Mouse (Mus musculus) frontal cortex, postnatal 14 days (tissue): ENCODE data around the gene Selenos.

Source experiments
- DNase-seq, 2 experiments: peaks; one replicate each; pipeline ENCODE4 v3.0.0; 2022; ENCODE audit warnings: low spot score in 2 of 2

Selenos gene

GRCm38 (mm10) chr7:66084546-66084945 is 5.1 kb downstream of the Selenos start:
- DNase-seq = no peak

DNA sequence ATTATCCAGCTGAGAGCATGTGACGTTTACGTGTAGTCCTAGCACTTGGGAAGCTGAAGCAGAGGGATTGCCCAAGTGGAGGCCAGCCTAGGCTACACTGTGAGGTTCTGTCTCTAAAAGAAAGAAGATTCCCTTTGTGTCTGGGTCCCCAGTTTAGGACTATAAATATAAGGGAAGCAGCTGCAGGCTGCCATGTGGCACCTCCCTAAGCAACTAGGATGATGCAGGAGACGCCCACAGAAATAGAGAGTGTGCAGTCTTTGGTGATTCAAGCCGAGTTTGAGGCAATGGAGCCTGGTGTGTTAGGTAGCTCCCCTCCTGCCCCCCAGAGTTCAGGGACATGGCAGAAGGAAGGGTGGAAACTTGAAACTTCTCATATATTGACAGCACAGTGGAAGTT is 8.2 kb downstream of the Selenos start:
- DNase-seq = no peak

DNA sequence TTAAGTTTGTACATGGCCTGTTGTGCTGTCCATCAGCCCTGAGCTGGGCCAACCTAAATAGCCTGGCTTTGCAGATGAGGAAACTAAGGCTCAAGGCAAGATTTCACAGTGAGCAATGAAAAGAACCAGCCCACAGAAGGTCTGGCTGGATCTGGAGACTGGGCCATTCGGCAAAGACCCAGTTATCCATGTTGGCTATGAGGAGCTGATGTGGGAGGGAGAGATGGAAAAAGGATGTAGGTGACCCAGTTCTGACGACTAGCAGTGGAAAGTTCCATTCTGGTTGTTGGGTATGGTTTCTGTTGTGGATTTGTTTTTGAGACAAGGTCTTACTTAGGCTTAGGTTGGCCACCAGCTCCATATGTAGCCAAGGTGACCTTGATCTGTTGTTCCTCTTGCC is 8.6 kb downstream of the Selenos start:
- no peak for DNase-seq

DNA sequence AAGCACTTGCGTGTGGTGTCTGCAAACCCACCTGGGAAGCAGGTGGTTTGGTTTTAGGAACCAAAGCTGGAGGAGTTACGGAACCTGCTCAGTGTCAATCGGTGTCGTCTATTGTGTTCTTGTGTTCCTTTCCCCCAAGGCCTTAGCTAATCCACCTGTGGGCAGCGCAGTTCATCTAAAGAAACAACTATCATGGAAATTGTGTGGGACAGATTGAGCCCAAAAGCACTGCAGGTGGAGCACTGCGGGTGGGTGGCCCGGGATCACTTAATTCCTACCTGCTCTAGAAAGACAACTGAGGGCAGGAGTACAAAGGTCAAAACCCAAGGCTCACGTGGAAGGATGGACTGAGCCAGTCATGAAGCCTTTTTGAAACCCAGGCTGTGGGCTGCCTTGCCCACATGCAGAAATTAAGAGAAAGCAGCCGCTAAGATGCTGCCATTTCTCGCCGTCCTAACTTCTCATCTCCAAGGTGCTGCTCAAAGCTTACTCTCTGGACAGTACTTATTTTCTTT is 11.3 kb downstream of the Selenos start:
- DNase-seq = no peak

GRCm38 (mm10) chr7:66091553-66091952 is 12.1 kb downstream of the Selenos start:
- no peak for DNase-seq

GRCm38 (mm10) chr7:66092656-66093055 is 13.2 kb downstream of the Selenos start:
- DNase-seq = no peak

GRCm38 (mm10) chr7:66094141-66094540 is 14.7 kb downstream of the Selenos start:
- no peak for DNase-seq

- DNase-seq = no peak
These were observed 19.4 kb downstream of the Selenos start for GRCm38 (mm10) chr7:66098803-66099202.

- DNase-seq = no peak
These were observed 22.4 kb downstream of the Selenos start for GRCm38 (mm10) chr7:66101866-66102265.

- DNase-seq = no peak
These were observed 25.1 kb downstream of the Selenos start for GRCm38 (mm10) chr7:66104531-66104930.

GRCm38 (mm10) chr7:66105771-66106170 is 26.3 kb downstream of the Selenos start:
- DNase-seq = no peak

- no peak for DNase-seq
These were observed 27.2 kb downstream of the Selenos start for GRCm38 (mm10) chr7:66106581-66107056.

GRCm38 (mm10) chr7:66107206-66107605 is 27.8 kb downstream of the Selenos start:
- no peak for DNase-seq

DNA sequence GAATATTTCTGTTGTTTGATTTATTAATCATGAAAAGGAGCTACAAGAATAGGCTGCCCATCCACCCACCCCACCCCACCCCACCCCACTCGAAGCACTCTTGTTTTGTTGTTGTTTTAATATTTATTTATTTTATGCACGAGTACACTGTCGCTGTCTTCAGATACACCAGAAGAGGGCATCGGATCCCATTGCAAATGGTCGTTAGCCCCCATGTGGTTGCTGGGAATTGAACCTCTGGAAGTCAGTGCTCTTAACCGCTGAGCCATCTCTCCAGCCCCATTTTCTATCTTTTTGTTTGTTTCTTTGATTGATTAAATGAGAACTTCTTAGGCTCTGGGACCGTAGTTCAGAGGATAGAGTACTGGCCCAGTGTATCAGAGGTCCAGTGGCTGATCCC is 28.5 kb downstream of the Selenos start:
- no peak for DNase-seq

- DNase-seq = peak; percentile 81 to 88
These were observed 29.8 kb downstream of the Selenos start, which contains the start of gene Chsy1 for GRCm38 (mm10) chr7:66108961-66109854. Gene Chsy1 (plus strand): TSS chr7:66109515.

DNA sequence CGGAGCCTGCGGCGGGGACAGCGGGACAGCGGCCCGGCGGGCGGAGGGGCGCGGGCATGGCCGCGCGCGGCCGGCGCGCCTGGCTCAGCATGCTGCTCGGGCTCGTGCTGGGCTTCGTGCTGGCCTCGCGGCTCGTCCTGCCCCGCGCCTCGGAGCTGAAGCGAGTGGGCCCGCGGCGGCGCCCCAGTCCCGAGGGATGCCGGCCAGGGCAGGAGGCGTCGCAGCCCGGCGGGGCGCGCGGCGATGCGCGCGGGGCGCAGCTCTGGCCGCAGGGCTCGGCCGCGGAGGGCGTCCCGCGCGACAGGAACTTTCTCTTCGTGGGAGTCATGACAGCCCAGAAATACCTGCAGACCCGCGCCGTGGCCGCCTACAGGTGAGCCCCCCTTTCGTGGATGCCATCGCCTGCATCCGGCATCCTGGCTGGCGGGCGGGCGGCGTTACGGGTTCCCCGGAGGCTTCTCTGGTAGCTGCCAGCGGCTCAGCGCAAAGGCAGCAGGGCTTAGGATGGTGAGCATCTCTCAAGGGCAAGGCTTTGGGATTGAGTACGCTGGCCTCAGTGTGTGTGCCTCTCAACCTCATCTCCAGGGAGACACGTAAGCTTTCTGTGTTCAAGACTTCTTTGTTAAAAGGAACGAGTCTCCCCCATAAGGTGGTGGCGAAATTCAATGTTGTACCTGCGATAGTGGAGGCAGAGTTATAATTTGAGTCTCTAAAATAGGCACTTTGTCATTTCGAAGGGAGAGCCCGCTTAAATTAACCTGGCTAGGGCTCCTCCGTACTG is 30.6 kb downstream of the Selenos start:
- no peak for DNase-seq

DNA sequence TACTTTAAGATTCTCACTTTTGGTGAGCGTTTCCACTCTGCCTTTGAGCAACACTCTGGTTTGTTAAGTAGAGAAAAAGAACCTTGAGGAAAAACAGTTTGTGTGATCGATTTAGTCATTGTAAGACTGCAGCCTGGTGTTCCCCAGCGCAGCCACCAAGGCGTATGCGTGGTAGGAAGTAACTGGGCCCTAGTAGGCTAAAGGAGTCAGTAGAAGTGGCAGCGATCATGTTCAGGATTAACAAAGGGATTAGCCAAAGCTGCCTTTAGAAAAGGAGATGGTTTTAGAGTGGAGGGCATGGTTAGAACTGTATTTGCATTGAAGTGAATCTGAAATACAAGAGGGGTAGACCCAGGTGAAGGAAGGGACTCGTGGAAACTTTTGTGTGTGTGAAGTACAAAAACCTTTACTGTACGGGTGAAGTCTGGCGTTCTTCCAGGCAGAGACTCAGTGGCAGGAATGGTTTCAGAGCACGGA is 31.2 kb downstream of the Selenos start:
- DNase-seq = no peak

DNA sequence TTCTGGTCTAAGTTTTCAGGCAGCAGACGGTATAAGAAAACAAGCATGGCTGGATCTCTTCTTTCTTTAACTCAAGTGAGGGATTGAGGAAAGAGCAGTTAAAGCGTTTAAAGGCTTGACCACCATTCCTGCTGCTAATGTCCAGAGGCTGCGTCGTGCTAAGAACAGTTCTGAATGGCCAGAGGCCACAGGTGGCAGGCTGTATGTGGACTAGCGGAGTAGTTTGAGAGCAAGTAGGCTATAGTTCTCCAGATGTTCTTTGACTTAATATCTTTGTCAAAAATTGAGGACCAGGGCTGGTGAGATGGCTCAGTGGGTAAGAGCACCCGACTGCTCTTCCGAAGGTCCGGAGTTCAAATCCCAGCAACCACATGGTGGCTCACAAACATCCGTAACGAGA is 31.8 kb downstream of the Selenos start:
- no peak for DNase-seq

DNA sequence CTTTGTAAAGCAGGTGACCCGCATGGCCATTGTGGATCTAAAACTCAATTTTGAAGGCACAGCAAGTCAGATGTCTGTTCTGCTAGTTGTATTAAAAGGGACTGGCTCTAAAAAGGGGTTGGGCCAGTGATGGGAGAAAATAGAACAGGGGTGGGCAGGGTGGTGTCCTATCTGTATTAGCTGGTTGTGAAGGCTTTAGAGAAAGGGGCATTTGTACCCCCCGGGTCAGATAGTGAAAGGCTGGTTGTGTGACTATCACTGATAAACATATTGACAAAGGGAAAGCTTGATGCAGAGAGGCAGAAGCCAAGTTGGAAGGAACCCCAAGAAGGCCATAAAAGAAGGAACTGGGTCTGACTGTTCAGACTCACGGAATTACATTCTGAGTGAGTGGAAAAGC is 34.1 kb downstream of the Selenos start:
- DNase-seq = no peak

DNA sequence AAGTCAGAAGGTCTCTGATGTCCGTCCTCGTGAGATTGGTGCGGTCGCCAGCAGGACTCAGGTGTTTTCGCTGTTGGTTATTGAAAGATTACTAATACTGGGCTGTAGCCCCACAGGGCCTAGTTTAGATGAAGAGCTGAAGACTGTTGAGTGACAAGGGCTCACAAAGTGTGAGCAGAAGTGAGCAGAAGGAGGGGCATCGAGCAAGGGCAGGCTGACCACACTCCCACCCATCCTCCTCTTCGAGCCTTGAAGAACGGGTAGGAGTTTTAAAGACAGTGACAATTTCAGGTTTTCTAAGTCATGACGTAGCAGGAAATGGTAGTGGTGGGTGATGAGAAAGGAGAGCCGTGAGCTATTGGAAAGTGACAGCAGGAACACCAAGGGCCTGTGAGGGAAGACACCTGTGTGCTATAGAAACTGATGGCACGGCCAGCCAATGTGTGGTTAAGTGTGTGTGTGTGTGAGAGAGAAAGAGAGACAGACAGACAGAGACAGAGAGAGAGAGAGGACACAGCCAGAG is 36.4 kb downstream of the Selenos start:
- no peak for DNase-seq

- DNase-seq = no peak
These were observed 37.5 kb downstream of the Selenos start for GRCm38 (mm10) chr7:66116906-66117482.

DNA sequence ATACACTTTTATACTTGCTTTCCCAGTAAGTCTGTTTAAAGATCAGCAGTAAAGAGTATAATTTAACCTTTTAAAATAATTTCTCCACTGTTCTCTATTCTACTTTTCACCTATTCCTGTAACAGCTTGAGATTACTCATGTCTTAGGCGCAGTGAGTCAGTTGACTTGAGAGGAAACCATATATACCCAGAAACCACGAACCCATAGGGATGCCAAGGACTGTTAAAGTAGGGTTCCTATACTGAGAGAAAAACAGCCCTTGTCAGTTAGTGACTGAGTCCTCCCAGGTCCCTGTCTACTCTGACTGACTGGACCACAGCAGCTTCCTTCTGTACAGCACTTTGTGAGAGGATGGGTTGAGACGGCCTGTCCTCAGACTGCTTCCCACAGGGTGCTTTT is 38.6 kb downstream of the Selenos start:
- DNase-seq = no peak
